Mouse (Mus musculus) adrenal gland, adult (tissue): Measurements from ENCODE around the gene Akt1s1.

Experiments used
- DNase-seq, 2 experiments: peaks; one replicate each; pipeline ENCODE4 v3.0.0; 2022 to 2023; ENCODE audit warnings: low spot score in 1 of 2; ENCODE audit not compliant: inconsistent age in 2 of 2

Akt1s1 gene

DNA sequence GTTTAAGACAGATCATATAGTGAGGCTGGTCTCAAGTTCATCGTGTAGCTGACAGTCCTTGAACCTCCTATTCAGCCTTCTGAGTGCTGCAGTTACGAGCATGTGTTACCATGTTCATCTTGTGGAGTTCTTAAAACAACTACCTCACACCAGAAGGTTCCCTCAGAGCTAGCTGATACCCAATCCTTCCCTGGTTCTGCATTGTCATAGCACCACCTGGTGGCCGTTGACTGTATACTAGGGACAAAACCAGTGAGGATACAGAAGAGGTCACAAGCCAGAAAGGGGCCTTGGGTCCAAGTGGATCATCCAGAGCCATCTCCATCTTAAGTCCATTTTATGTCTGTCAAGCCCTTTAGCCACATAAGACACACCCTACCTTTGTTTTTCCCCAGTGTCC is 23.9 kb upstream of the Akt1s1 start:
- peak; percentile 78 to 93 for DNase-seq

GRCm38 (mm10) chr7:44826771-44827170 is 22.0 kb upstream of the Akt1s1 start:
- DNase-seq = no peak

DNA sequence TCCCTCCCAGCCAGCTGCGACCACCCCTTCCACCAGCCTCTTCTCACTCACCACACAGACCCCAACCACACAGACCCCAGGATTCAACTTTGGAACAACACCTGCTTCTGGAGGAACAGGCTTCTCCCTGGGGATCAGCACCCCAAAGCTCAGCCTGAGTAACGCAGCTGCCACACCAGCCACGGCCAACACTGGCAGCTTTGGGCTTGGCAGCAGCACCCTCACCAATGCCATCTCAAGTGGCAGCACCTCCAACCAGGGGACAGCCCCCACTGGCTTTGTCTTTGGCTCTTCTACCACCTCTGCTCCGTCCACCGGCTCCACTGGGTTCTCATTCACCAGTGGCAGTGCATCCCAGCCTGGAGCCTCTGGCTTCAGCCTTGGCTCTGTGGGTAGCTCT is 20.1 kb upstream of the Akt1s1 start:
- no peak for DNase-seq

DNA sequence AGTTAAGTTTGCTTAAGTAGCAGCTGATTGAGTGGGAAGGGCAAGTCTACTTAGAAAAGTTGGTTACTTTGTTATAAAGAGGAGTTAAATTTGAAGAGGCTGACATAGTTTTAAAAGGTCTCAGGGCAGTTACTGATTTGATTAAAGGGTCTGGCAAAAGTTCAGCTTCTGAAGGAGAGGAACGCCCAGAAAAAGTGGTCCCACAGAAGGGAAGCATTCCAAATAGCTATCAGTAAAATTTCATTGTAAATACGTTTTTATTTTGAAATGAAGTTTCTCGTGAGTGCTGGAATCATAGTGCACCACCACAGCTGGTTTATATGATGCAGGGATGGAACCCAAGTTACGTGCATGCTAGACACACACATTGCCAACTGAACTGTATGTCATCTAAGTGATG is 16.0 kb upstream of the Akt1s1 start:
- no peak for DNase-seq

DNA sequence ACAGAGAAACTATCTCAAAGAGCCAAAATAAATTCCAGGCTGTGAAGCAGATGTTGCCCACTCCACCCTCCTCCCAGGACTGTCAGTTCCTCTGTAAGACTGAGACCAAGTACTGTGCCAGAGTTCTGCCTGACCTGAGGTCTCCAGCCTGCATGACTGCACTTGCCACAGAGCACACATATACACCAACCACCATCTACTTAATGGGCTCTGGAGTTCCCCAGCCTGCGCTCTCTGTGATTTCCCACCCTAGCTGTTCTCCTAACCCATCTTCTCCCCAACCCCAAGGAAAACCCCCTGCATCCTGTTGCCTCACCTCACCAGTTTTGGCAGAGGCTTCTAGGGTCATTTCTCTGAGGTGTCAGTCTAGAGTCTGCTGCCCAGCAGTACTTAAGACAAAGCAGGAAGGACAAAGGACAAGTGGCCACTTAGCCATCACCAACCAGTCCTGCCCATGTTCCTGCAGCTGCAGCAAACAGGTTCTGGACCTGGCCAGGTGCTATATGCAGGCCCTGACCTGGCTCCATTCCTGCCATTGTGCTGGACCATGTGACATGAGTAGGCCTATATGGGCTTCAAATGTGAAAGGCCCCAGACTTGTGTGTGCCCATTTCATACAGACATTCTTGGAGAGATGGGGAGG is 13.3 kb upstream of the Akt1s1 start:
- DNase-seq = no peak

- no peak for DNase-seq
These were observed 12.8 kb upstream of the Akt1s1 start for GRCm38 (mm10) chr7:44836016-44836404.

DNA sequence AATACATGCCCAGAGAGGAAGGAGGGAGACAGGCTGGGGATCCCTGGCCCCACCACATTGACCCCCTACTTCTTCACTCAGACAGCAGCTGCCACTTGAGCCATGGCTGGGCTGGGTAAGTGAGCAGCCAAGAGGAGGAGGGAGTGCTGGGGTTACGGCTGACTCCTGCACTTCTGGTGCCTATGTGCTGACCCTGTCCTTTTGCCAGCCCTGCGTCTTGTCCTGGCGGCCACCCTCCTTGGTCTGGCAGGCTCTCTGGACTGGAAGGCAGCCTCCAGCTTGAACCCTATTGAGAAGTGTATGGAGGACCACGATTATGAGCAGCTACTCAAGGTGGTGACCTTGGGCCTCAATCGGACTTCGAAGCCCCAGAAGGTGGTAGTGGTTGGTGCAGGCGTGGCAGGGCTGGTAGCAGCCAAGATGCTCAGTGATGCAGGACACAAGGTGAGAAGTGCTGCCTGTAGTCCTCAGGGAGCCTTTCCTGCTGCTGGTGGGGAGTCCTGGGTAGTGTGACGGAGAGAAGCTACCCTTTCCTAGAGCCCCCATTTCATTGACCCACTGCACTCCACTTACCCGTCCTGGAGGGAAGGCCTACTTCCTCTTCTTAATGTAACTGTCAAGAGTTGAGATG is 12.3 kb upstream of the Akt1s1 start:
- no peak for DNase-seq

GRCm38 (mm10) chr7:44838073-44838472 is 10.7 kb upstream of the Akt1s1 start:
- no peak for DNase-seq

- no peak for DNase-seq
These were observed 9.7 kb upstream of the Akt1s1 start for GRCm38 (mm10) chr7:44839171-44839490.

DNA sequence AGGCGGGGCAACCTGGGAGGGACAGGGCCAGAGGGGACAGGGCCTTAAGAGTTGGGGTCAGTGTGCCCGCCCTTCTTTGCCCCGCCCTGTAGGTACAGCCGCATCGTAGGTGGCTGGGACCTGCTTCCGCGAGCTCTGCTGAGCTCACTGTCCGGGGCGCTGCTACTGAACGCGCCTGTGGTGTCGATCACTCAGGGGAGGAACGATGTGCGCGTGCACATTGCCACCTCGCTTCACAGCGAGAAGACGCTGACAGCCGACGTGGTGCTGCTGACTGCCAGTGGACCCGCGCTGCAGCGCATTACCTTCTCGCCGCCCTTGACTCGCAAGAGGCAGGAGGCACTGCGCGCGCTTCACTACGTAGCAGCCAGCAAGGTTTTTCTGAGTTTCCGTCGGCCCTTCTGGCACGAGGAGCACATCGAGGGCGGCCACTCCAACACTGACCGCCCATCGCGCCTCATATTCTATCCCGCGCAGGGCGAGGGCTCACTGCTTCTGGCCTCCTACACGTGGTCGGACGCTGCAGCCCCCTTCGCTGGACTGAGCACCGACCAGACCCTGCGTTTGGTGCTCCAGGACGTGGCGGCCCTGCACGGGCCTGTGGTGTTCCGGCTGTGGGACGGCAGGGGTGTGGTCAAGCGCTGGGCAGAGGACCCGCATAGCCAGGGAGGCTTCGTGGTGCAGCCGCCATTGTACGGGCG is 9.2 kb upstream of the Akt1s1 start:
- peak; percentile 60 to 79 for DNase-seq

GRCm38 (mm10) chr7:44840426-44840825 is 8.4 kb upstream of the Akt1s1 start:
- DNase-seq = no peak

- DNase-seq = no peak
These were observed 6.8 kb upstream of the Akt1s1 start for GRCm38 (mm10) chr7:44841825-44842463.

GRCm38 (mm10) chr7:44845006-44845405 is 3.8 kb upstream of the Akt1s1 start:
- DNase-seq = no peak

- DNase-seq = no peak
These were observed 2.0 kb upstream of the Akt1s1 start for GRCm38 (mm10) chr7:44846804-44847203.

- peak; percentile 53 to 62 for DNase-seq
These were observed 1.0 kb upstream of the Akt1s1 start for GRCm38 (mm10) chr7:44847772-44848171.

GRCm38 (mm10) chr7:44849416-44850111 is 773 bp downstream of the Akt1s1 start:
- DNase-seq = peak; percentile 94 to 97

DNA sequence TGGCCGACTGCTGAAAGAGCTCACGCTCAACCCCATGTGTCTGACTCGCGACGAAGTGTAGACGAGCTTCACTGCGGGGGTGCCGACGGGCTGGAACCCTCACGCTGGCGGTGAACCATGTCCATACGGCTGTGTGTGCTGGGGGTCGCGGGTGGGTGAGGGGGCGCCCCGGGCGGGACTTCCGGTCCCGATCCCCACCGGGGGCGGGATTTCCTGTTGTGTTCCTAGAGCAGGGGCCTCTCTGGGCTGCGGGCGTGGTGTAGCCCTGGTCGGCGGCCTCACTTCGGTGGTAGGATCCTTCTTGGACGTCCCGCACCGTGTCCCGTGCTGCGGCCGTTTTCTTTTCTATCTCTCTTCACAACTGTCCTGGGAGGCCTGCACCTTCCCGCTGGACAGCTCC is 1.4 kb downstream of the Akt1s1 start:
- peak; percentile 85 to 93 for DNase-seq

- peak; percentile 40 to 60 for DNase-seq
These were observed 2.2 kb downstream of the Akt1s1 start for GRCm38 (mm10) chr7:44850789-44851624.

DNA sequence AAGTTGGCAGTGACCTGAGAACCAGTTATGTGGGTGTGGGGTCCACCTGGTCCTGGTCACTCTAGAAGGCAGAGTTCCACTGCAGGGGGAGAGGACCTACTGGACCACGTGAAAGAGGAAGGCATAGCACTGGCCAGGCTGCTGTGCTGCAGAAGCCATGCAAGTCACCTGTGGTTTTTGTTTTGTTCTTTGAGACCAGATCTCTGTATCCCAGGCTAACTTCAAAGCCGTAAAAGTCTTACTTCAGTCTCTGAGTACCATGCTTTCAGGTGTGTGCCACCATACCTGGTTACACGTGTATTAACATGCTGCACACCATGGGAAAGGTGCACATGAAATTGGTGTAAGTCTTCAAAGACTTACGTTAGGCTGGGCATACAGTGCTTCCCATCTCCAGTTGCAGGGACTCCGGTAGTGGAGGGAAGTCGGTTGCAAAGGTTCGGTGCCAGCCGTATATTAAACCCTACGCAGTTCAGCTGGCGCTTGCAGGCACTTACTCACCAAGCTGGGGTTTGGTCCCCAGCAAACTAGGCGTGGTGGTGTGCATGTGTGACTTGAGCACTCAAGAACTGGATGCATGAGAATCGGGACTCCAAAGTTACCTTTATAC is 2.9 kb downstream of the Akt1s1 start:
- no peak for DNase-seq
